Mouse (Mus musculus): ENCODE measurements around the gene Nos1ap. TPM values are rescaled to one million over a fixed set of nuclear protein-coding genes. Genes with fewer than 3 reads are reported as not detected.

Gene Nos1ap
- polyA plus RNA-seq, 1 experiment = 1.1 TPM

- Histone ChIP-seq H3K9me3 (ENCODE audit: control insufficient read depth, low read length) (no peaks in the 10 kb centered on the region), H3K27me3 (ENCODE audit: control insufficient read depth) (no peaks in the 10 kb centered on the region), H3K36me3 (ENCODE audit: control insufficient read depth) (no peaks in the 10 kb centered on the region), H3K4me1 (ENCODE audit: control insufficient read depth) (no peaks in the 10 kb centered on the region), H3K4me3 (replicated peaks) (no peak overlapping the region)
- TF ChIP-seq TAL1 (IDR thresholded peaks at IDR 0.05; ENCODE audit: low read length) = no peak
- no peak for TF ChIP-seq GATA1 (IDR thresholded peaks at IDR 0.05; ENCODE audit: low read length)
Measured at GRCm38 (mm10) chr1:170502491-170503276, 87.0 kb downstream of the Nos1ap start.

GRCm38 (mm10) chr1:170501970-170502369, 87.7 kb downstream of the Nos1ap start:
- Histone ChIP-seq H3K27me3 (ENCODE audit: control insufficient read depth) (no peaks in the 10 kb centered on the region), H3K36me3 (ENCODE audit: control insufficient read depth) (no peaks in the 10 kb centered on the region), H3K9me3 (ENCODE audit: control insufficient read depth, low read length) (no peaks in the 10 kb centered on the region), H3K4me1 (ENCODE audit: control insufficient read depth) (no peaks in the 10 kb centered on the region), H3K4me3 (replicated peaks) (no peak overlapping the region)
- TF ChIP-seq TAL1 (IDR thresholded peaks at IDR 0.05; ENCODE audit: low read length) = no peak
- TF ChIP-seq GATA1 (IDR thresholded peaks at IDR 0.05; ENCODE audit: low read length) = no peak

GRCm38 (mm10) chr1:170501556-170501955, 88.1 kb downstream of the Nos1ap start:
- Histone ChIP-seq H3K36me3 (ENCODE audit: control insufficient read depth) (no peaks in the 10 kb centered on the region), H3K27me3 (ENCODE audit: control insufficient read depth) (no peaks in the 10 kb centered on the region), H3K4me3 (replicated peaks) (no peak overlapping the region), H3K9me3 (ENCODE audit: control insufficient read depth, low read length) (no peaks in the 10 kb centered on the region), H3K4me1 (ENCODE audit: control insufficient read depth) (no peaks in the 10 kb centered on the region)
- no peak for TF ChIP-seq GATA1 (IDR thresholded peaks at IDR 0.05; ENCODE audit: low read length)
- no peak for TF ChIP-seq TAL1 (IDR thresholded peaks at IDR 0.05; ENCODE audit: low read length)

- no peak for TF ChIP-seq GATA1 (IDR thresholded peaks at IDR 0.05; ENCODE audit: low read length)
- TF ChIP-seq TAL1 (IDR thresholded peaks at IDR 0.05; ENCODE audit: low read length) = no peak
- Histone ChIP-seq H3K4me1 (ENCODE audit: control insufficient read depth) (no peaks in the 10 kb centered on the region), H3K4me3 (replicated peaks) (no peak overlapping the region), H3K27me3 (ENCODE audit: control insufficient read depth) (no peaks in the 10 kb centered on the region), H3K9me3 (ENCODE audit: control insufficient read depth, low read length) (no peaks in the 10 kb centered on the region), H3K36me3 (ENCODE audit: control insufficient read depth) (no peaks in the 10 kb centered on the region)
Measured at GRCm38 (mm10) chr1:170499891-170500290, 89.8 kb downstream of the Nos1ap start.

GRCm38 (mm10) chr1:170499466-170499865, 90.2 kb downstream of the Nos1ap start:
- Histone ChIP-seq H3K4me1 (ENCODE audit: control insufficient read depth) (no peaks in the 10 kb centered on the region), H3K36me3 (ENCODE audit: control insufficient read depth) (no peaks in the 10 kb centered on the region), H3K9me3 (ENCODE audit: control insufficient read depth, low read length) (no peaks in the 10 kb centered on the region), H3K27me3 (ENCODE audit: control insufficient read depth) (no peaks in the 10 kb centered on the region), H3K4me3 (replicated peaks) (no peak overlapping the region)
- no peak for TF ChIP-seq GATA1 (IDR thresholded peaks at IDR 0.05; ENCODE audit: low read length)
- no peak for TF ChIP-seq TAL1 (IDR thresholded peaks at IDR 0.05; ENCODE audit: low read length)

GRCm38 (mm10) chr1:170498645-170499044, 91.0 kb downstream of the Nos1ap start:
- TF ChIP-seq GATA1 (IDR thresholded peaks at IDR 0.05; ENCODE audit: low read length) (no peak), TAL1 (IDR thresholded peaks at IDR 0.05; ENCODE audit: low read length) (no peak)
- no peak overlapping the region for H3K4me3 ChIP-seq (replicated peaks)

GRCm38 (mm10) chr1:170496221-170496620, 93.4 kb downstream of the Nos1ap start:
- H3K36me3 ChIP-seq (ENCODE audit: control insufficient read depth) = no peaks in the 10 kb centered on the region
- no peaks in the 10 kb centered on the region for H3K9me3 ChIP-seq (ENCODE audit: control insufficient read depth, low read length)
- TF ChIP-seq TAL1 (IDR thresholded peaks at IDR 0.05; ENCODE audit: low read length) (no peak), GATA1 (IDR thresholded peaks at IDR 0.05; ENCODE audit: low read length) (no peak)
- no peaks in the 10 kb centered on the region for H3K27me3 ChIP-seq (ENCODE audit: control insufficient read depth)
- H3K4me3 ChIP-seq (replicated peaks) = no peak overlapping the region
- no peaks in the 10 kb centered on the region for H3K4me1 ChIP-seq (ENCODE audit: control insufficient read depth)

More at GRCm38 (mm10) chr1:170498645-170499044, 91.0 kb downstream of the Nos1ap start:
- Histone ChIP-seq H3K36me3 (ENCODE audit: control insufficient read depth) (no peaks in the 10 kb centered on the region), H3K9me3 (ENCODE audit: control insufficient read depth, low read length) (no peaks in the 10 kb centered on the region), H3K4me1 (ENCODE audit: control insufficient read depth) (no peaks in the 10 kb centered on the region), H3K27me3 (ENCODE audit: control insufficient read depth) (no peaks in the 10 kb centered on the region)

- Histone ChIP-seq H3K27me3 (ENCODE audit: control insufficient read depth) (no peaks in the 10 kb centered on the region), H3K4me3 (replicated peaks) (no peak overlapping the region), H3K36me3 (ENCODE audit: control insufficient read depth) (no peaks in the 10 kb centered on the region), H3K9me3 (ENCODE audit: control insufficient read depth, low read length) (no peaks in the 10 kb centered on the region), H3K4me1 (ENCODE audit: control insufficient read depth) (no peaks in the 10 kb centered on the region)
- TF ChIP-seq TAL1 (IDR thresholded peaks at IDR 0.05; ENCODE audit: low read length) (no peak), GATA1 (IDR thresholded peaks at IDR 0.05; ENCODE audit: low read length) (no peak)
Measured at GRCm38 (mm10) chr1:170495538-170496183, 94.0 kb downstream of the Nos1ap start.

- H3K9me3 ChIP-seq (ENCODE audit: control insufficient read depth, low read length) = no peaks in the 10 kb centered on the region
- no peaks in the 10 kb centered on the region for H3K27me3 ChIP-seq (ENCODE audit: control insufficient read depth)
- TF ChIP-seq TAL1 (IDR thresholded peaks at IDR 0.05; ENCODE audit: low read length) (no peak), GATA1 (IDR thresholded peaks at IDR 0.05; ENCODE audit: low read length) (no peak)
- H3K36me3 ChIP-seq (ENCODE audit: control insufficient read depth) = no peaks in the 10 kb centered on the region
- H3K4me3 ChIP-seq (replicated peaks) = no peak overlapping the region
- H3K4me1 ChIP-seq (ENCODE audit: control insufficient read depth) = no peaks in the 10 kb centered on the region
Measured at GRCm38 (mm10) chr1:170492527-170492926, 97.1 kb downstream of the Nos1ap start.
